11 mouse cellular contexts compared by ENCODE assay signal in genomic region chr11:120136195-120136594, GRCm38 (mm10). TPM values are rescaled to one million over a fixed set of nuclear protein-coding genes. Genes with fewer than 3 reads are reported as not detected.
DNase-seq lines count a peak whose midpoint lies in the region; ATAC-seq and TF ChIP-seq lines count a peak whose summit lies in the region.
"Had no signal": no experiment of that assay in that cellular context is flagged by ENCODE, and none has a peak within 500 bp of the region (broad histone marks: within the 10 kb centered on the region; RNA-seq: fewer than 3 reads in every experiment).

No protein-coding gene starts in this region.

- H3K9me3 ChIP-seq in heart, embryonic 16.5 days (replicated peaks; ENCODE audit: control insufficient read depth, low read length) = no peaks in the 10 kb centered on the region
- H3K9me3 ChIP-seq in midbrain, embryonic 10.5 days (replicated peaks) = no peaks in the 10 kb centered on the region
- no peaks in the 10 kb centered on the region for H3K9me3 ChIP-seq in midbrain, embryonic 16.5 days (replicated peaks; ENCODE audit: control insufficient read depth, low read length, poor library complexity, severe bottlenecking)
- H3K9me3 ChIP-seq in liver, embryonic 15.5 days (replicated peaks) = no peaks in the 10 kb centered on the region
- no peaks in the 10 kb centered on the region for H3K9me3 ChIP-seq in kidney, embryonic 14.5 days (ENCODE audit: control insufficient read depth, low read length)
- H3K9me3 ChIP-seq: midbrain, embryonic 15.5 days had no signal

- H3K4me3 ChIP-seq in heart, embryonic 16.5 days (ENCODE audit: low read length) = no peak overlapping the region
- no peak overlapping the region for H3K4me3 ChIP-seq in midbrain, embryonic 10.5 days
- H3K4me3 ChIP-seq in midbrain, embryonic 16.5 days (ENCODE audit: low read depth, low read length) = no peak overlapping the region
- H3K4me3 ChIP-seq in liver, embryonic 15.5 days (replicated peaks) = no peak overlapping the region
- H3K4me3 ChIP-seq in kidney, embryonic 14.5 days (ENCODE audit: low read length) = no peak overlapping the region
- H3K4me3 ChIP-seq in left cerebral cortex, adult 2 months = no peak overlapping the region
- H3K4me3 ChIP-seq: midbrain, embryonic 15.5 days had no signal

- peak overlapping the region; percentile 41 for H3K4me2 ChIP-seq in heart, embryonic 16.5 days (ENCODE audit: low read depth, low read length)
- H3K4me2 ChIP-seq in midbrain, embryonic 16.5 days (ENCODE audit: low read length) = no peak overlapping the region
- peak overlapping the region; percentile 49 for H3K4me2 ChIP-seq in liver, embryonic 15.5 days
- no peak overlapping the region for H3K4me2 ChIP-seq in kidney, embryonic 14.5 days (replicated peaks; ENCODE audit: low read depth, low read length)
- H3K4me2 ChIP-seq: midbrain, embryonic 15.5 days had no signal

- peak overlapping the region; percentile 94 for H3K27ac ChIP-seq in heart, embryonic 16.5 days (ENCODE audit: low read length)
- H3K27ac ChIP-seq in midbrain, embryonic 10.5 days (replicated peaks) = peak overlapping the region; percentile 23; the same call in 1 of the 2 replicates
- H3K27ac ChIP-seq in midbrain, embryonic 16.5 days (ENCODE audit: low read length) = no peak overlapping the region
- peak overlapping the region; percentile 77 for H3K27ac ChIP-seq in liver, embryonic 15.5 days (replicated peaks)
- no peak overlapping the region for H3K27ac ChIP-seq in kidney, embryonic 14.5 days (ENCODE audit: low read depth, low read length)
- no peak overlapping the region for H3K27ac ChIP-seq in left cerebral cortex, adult 2 months
- H3K27ac ChIP-seq: kidney, postnatal 0 days; midbrain, embryonic 15.5 days had no signal

- no peak for ATAC-seq in heart, embryonic 16.5 days (replicated peaks; ENCODE audit: extremely low read depth, insufficient read depth, low FRiP score)
- ATAC-seq in midbrain, embryonic 16.5 days = no peak
- no peak for ATAC-seq in liver, embryonic 15.5 days (ENCODE audit: insufficient read depth)
- ATAC-seq in kidney, embryonic 14.5 days (ENCODE audit: low FRiP score, low TSS enrichment) = no peak
- ATAC-seq: midbrain, embryonic 15.5 days had no signal

- peak overlapping the region; percentile 51; the same call in 1 of the 2 replicates for H3K9ac ChIP-seq in heart, embryonic 16.5 days (ENCODE audit: low read length)
- H3K9ac ChIP-seq in midbrain, embryonic 16.5 days (ENCODE audit: low read depth, low read length) = no peak overlapping the region
- H3K9ac ChIP-seq in liver, embryonic 15.5 days = no peak overlapping the region
- no peak overlapping the region for H3K9ac ChIP-seq in kidney, embryonic 14.5 days (ENCODE audit: low read depth, low read length)
- H3K9ac ChIP-seq: midbrain, embryonic 15.5 days had no signal

- peaks cover 64% of the 10 kb centered on the region for H3K4me1 ChIP-seq in heart, embryonic 16.5 days (ENCODE audit: control insufficient read depth, insufficient read depth, low read length)
- H3K4me1 ChIP-seq in midbrain, embryonic 10.5 days = peaks cover 29% of the 10 kb centered on the region
- H3K4me1 ChIP-seq in midbrain, embryonic 16.5 days (ENCODE audit: control insufficient read depth, insufficient read depth, low read length) = no peaks in the 10 kb centered on the region
- H3K4me1 ChIP-seq in liver, embryonic 15.5 days (replicated peaks) = peaks cover 63% of the 10 kb centered on the region
- H3K4me1 ChIP-seq in kidney, embryonic 14.5 days (ENCODE audit: control insufficient read depth, insufficient read depth, low read length) = peaks cover 10% of the 10 kb centered on the region

- no peak for DNase-seq in heart, adult 8-10 months (ENCODE audit: low spot score)
- no peak for DNase-seq in midbrain, embryonic 10.5 days (ENCODE audit: low spot score)
- DNase-seq in left cerebral cortex, adult 2 months (ENCODE audit: extremely low spot score in 1 of 2, low spot score in 2 of 2) = no peak
- DNase-seq: adrenal gland, adult 8-10 months; thymus, postnatal 4 days had no signal

- TF ChIP-seq CTCF in left cerebral cortex, adult 2 months (IDR thresholded peaks at IDR 0.05) = no peak

- intact Hi-C loops in left cerebral cortex, adult 2 months (cut with DNase I) = no loop called here

- WGBS in heart, embryonic 16.5 days = 67% methylated on average over 8 of the region's 8 CpGs
- 91% methylated on average over 8 of the region's 8 CpGs for WGBS in midbrain, embryonic 10.5 days
- 87% methylated on average over 8 of the region's 8 CpGs for WGBS in midbrain, embryonic 16.5 days
- 74% methylated on average over 8 of the region's 8 CpGs for WGBS in liver, embryonic 15.5 days (ENCODE audit: insufficient replicate concordance)
- WGBS in kidney, embryonic 14.5 days = 89% methylated on average over 8 of the region's 8 CpGs

- peaks cover 22% of the 10 kb centered on the region for H3K36me3 ChIP-seq in heart, embryonic 16.5 days (ENCODE audit: control insufficient read depth, insufficient read depth)
- H3K36me3 ChIP-seq in midbrain, embryonic 10.5 days = peaks cover 76% of the 10 kb centered on the region
- peaks cover 16% of the 10 kb centered on the region; the same call in 1 of the 2 replicates for H3K36me3 ChIP-seq in midbrain, embryonic 16.5 days (ENCODE audit: control insufficient read depth, insufficient read depth, low read length)
- peaks cover 61% of the 10 kb centered on the region for H3K36me3 ChIP-seq in liver, embryonic 15.5 days (replicated peaks)
- H3K36me3 ChIP-seq in kidney, embryonic 14.5 days (ENCODE audit: control insufficient read depth, insufficient read depth, low read length) = peaks cover 28% of the 10 kb centered on the region

- no peaks in the 10 kb centered on the region for H3K27me3 ChIP-seq in heart, embryonic 16.5 days (ENCODE audit: control insufficient read depth, insufficient read depth, low read length)
- H3K27me3 ChIP-seq in midbrain, embryonic 10.5 days (ENCODE audit: low read depth, poor library complexity, severe bottlenecking) = no peaks in the 10 kb centered on the region
- H3K27me3 ChIP-seq in midbrain, embryonic 16.5 days (ENCODE audit: control insufficient read depth, insufficient read depth, low read depth, low read length) = no peaks in the 10 kb centered on the region
- H3K27me3 ChIP-seq in liver, embryonic 15.5 days = no peaks in the 10 kb centered on the region
- no peaks in the 10 kb centered on the region for H3K27me3 ChIP-seq in kidney, embryonic 14.5 days (ENCODE audit: control insufficient read depth, insufficient read depth, low read length)
- H3K27me3 ChIP-seq: midbrain, embryonic 15.5 days had no signal

RNA-seq across cellular contexts. Expression of gene Slc38a10, which starts 15.0 kb away (rescaled TPM):
- polyA plus RNA-seq in heart, embryonic 16.5 days (2015; fragmentation: Nextera tagmentation; extraction: Ambion mirVana) = 87.3 and 93.5 TPM in 2 replicates
- 100 to 1,000 TPM in 1 of 4 experiments, 10 to 100 TPM in 3; 88.9 to 104 (median 91.6) TPM for total RNA-seq in heart, adult 8-10 months (2022)
- polyA plus RNA-seq in midbrain, embryonic 10.5 days (2016; fragmentation: Nextera tagmentation; extraction: Ambion mirVana) = 87.1 and 97.9 TPM in 2 replicates
- polyA plus RNA-seq in midbrain, embryonic 16.5 days (2015; fragmentation: Nextera tagmentation; extraction: Ambion mirVana) = 118 TPM in 2 replicates
- 34.0 and 38.8 TPM in 2 replicates for polyA plus RNA-seq in liver, embryonic 15.5 days (2015; fragmentation: Nextera tagmentation; extraction: Ambion mirVana)
- 81.2 and 89.0 TPM in 2 replicates for polyA plus RNA-seq in kidney, embryonic 14.5 days (2014; fragmentation: Nextera tagmentation; extraction: Ambion mirVana)
- 10 to 100 TPM; 81.0 to 82.4 TPM for total RNA-seq in left cerebral cortex, adult 2 months (2021)

RNA-seq across cellular contexts. Expression of gene Ndufaf8, which starts 37.5 kb away (rescaled TPM):
- 92.6 and 101 TPM in 2 replicates for polyA plus RNA-seq in heart, embryonic 16.5 days (2015; fragmentation: Nextera tagmentation; extraction: Ambion mirVana)
- total RNA-seq in heart, adult 8-10 months (2022) = 100 to 1,000 TPM in 1 of 4 experiments, 10 to 100 TPM in 3; 68.5 to 103 (median 82.8) TPM
- polyA plus RNA-seq in midbrain, embryonic 10.5 days (2016; fragmentation: Nextera tagmentation; extraction: Ambion mirVana) = 89.7 and 91.0 TPM in 2 replicates
- 41.4 and 46.8 TPM in 2 replicates for polyA plus RNA-seq in midbrain, embryonic 16.5 days (2015; fragmentation: Nextera tagmentation; extraction: Ambion mirVana)
- polyA plus RNA-seq in liver, embryonic 15.5 days (2015; fragmentation: Nextera tagmentation; extraction: Ambion mirVana) = 38.9 and 42.8 TPM in 2 replicates
- polyA plus RNA-seq in kidney, embryonic 14.5 days (2014; fragmentation: Nextera tagmentation; extraction: Ambion mirVana) = 97.3 and 115 TPM in 2 replicates
- 10 to 100 TPM; 33.7 to 38.6 TPM for total RNA-seq in left cerebral cortex, adult 2 months (2021)

RNA-seq across cellular contexts. Expression of gene Tepsin, which starts 37.7 kb away (rescaled TPM):
- 16.3 and 16.9 TPM in 2 replicates for polyA plus RNA-seq in heart, embryonic 16.5 days (2015; fragmentation: Nextera tagmentation; extraction: Ambion mirVana)
- 1 to 10 TPM; 4.8 to 7.0 (median 6.9) TPM for total RNA-seq in heart, adult 8-10 months (2022)
- 20.0 and 21.2 TPM in 2 replicates for polyA plus RNA-seq in midbrain, embryonic 10.5 days (2016; fragmentation: Nextera tagmentation; extraction: Ambion mirVana)
- polyA plus RNA-seq in midbrain, embryonic 16.5 days (2015; fragmentation: Nextera tagmentation; extraction: Ambion mirVana) = 20.7 and 21.3 TPM in 2 replicates
- 6.0 and 7.6 TPM in 2 replicates for polyA plus RNA-seq in liver, embryonic 15.5 days (2015; fragmentation: Nextera tagmentation; extraction: Ambion mirVana)
- 12.2 and 15.6 TPM in 2 replicates for polyA plus RNA-seq in kidney, embryonic 14.5 days (2014; fragmentation: Nextera tagmentation; extraction: Ambion mirVana)
- total RNA-seq in left cerebral cortex, adult 2 months (2021) = 10 to 100 TPM; 15.9 to 16.9 TPM

RNA-seq across cellular contexts. Expression of gene Cep131, which starts 49.6 kb away (rescaled TPM):
- 13.2 and 14.5 TPM in 2 replicates for polyA plus RNA-seq in heart, embryonic 16.5 days (2015; fragmentation: Nextera tagmentation; extraction: Ambion mirVana)
- 10 to 100 TPM in 3 of 4 experiments, 1 to 10 TPM in 1; 8.9 to 16.0 (median 11.7) TPM for total RNA-seq in heart, adult 8-10 months (2022)
- 38.1 and 45.9 TPM in 2 replicates for polyA plus RNA-seq in midbrain, embryonic 10.5 days (2016; fragmentation: Nextera tagmentation; extraction: Ambion mirVana)
- polyA plus RNA-seq in midbrain, embryonic 16.5 days (2015; fragmentation: Nextera tagmentation; extraction: Ambion mirVana) = 29.5 and 30.4 TPM in 2 replicates
- 4.2 and 4.6 TPM in 2 replicates for polyA plus RNA-seq in liver, embryonic 15.5 days (2015; fragmentation: Nextera tagmentation; extraction: Ambion mirVana)
- polyA plus RNA-seq in kidney, embryonic 14.5 days (2014; fragmentation: Nextera tagmentation; extraction: Ambion mirVana) = 19.9 and 28.1 TPM in 2 replicates
- 10 to 100 TPM; 33.8 to 37.1 TPM for total RNA-seq in left cerebral cortex, adult 2 months (2021)

Comparison
In these comparisons a context has a peak if more than half of its experiments do, and no peak if none do; other contexts are left out.
1. H3K27ac ChIP-seq: peak in heart, embryonic 16.5 days (single experiment), midbrain, embryonic 10.5 days (single experiment) and liver, embryonic 15.5 days (single experiment); none in midbrain, embryonic 16.5 days (single experiment), kidney, embryonic 14.5 days (single experiment) and left cerebral cortex, adult 2 months (single experiment).
2. H3K4me2 ChIP-seq: peak in heart, embryonic 16.5 days (single experiment) and liver, embryonic 15.5 days (single experiment); none in midbrain, embryonic 16.5 days (single experiment) and kidney, embryonic 14.5 days (single experiment).